Mouse (Mus musculus) liver, adult 2 months (tissue): ENCODE measurements around the gene Zmiz1. TPM values are rescaled to one million over a fixed set of nuclear protein-coding genes. Genes with fewer than 3 reads are reported as not detected.

Source experiments
- DNase-seq: peaks from one replicate; pipeline ENCODE4 v3.0.0-alpha.2; 2011; ENCODE audit warnings: low read depth, low spot score; ENCODE audit errors: extremely low read depth
- H3K27ac ChIP-seq: fragments of 200-500 bp; replicated peaks from 2 replicates; pipeline ENCODE4 v1.5.1; 2012; ENCODE audit warnings: low read depth, mild to moderate bottlenecking, control low read depth, inconsistent platforms, low read length; ENCODE audit not compliant: insufficient read depth
- H3K27me3 ChIP-seq: fragments of 200-500 bp; 2 replicates; pipeline ENCODE4 v1.6.1; 2012; ENCODE audit warnings: mild to moderate bottlenecking, moderate library complexity, low read length, inconsistent platforms; ENCODE audit not compliant: control insufficient read depth, insufficient read depth
- H3K36me3 ChIP-seq: fragments of 200-500 bp; 2 replicates; pipeline ENCODE4 v1.6.1; 2012; ENCODE audit warnings: low read length, inconsistent platforms; ENCODE audit not compliant: control insufficient read depth, insufficient read depth
- H3K4me1 ChIP-seq: fragments of 200-500 bp; 2 replicates; pipeline ENCODE4 v1.6.1; 2011; ENCODE audit warnings: low read length; ENCODE audit not compliant: control insufficient read depth, insufficient read depth
- H3K4me3 ChIP-seq: fragments of 200-500 bp; 2 replicates; pipeline ENCODE4 v1.5.1; 2011; ENCODE audit warnings: low read depth, mild to moderate bottlenecking, control low read depth, low read length, moderate library complexity; ENCODE audit not compliant: insufficient read depth
- H3K79me2 ChIP-seq: fragments of 200-500 bp; 2 replicates; pipeline ENCODE4 v1.6.1; 2012; ENCODE audit warnings: inconsistent platforms, mild to moderate bottlenecking, low read length, moderate library complexity; ENCODE audit not compliant: control insufficient read depth, insufficient read depth
- H3K9ac ChIP-seq: fragments of 200-500 bp; 2 replicates; pipeline ENCODE4 v1.6.1; 2012; ENCODE audit warnings: low read depth, mild to moderate bottlenecking, control low read depth, inconsistent platforms, low read length
- CTCF ChIP-seq: fragments of 200-500 bp; IDR thresholded peaks from 2 replicates; pipeline ENCODE4 v1.5.1; 2011; ENCODE audit warnings: low read depth, low read length, control low read depth
- POLR2A ChIP-seq: fragments of 200-500 bp; IDR thresholded peaks from 2 replicates; pipeline ENCODE4 v1.6.1; 2011; ENCODE audit warnings: low read length, control low read depth; ENCODE audit not compliant: insufficient read depth; ENCODE audit errors: extremely low read depth
- WGBS: fragments of 180-500 bp; shearing (Covaris S2); methylation state at CpG from one replicate; pipeline ENCODE4 v1.1.7; 2018; 5-methylcytosine and 5-hydroxymethylcytosine counted together
- polyA plus RNA-seq: library from polyadenylated mRNA; depleted of rRNA; stranded (reverse); fragments of >200 nt; gene quantifications from 2 replicates; pipeline ENCODE4 v1.2.3, GENCODE M21; 2012
- total RNA-seq: library from RNA; depleted of rRNA; stranded (reverse); fragments of >200 nt; gene quantifications from 2 replicates; pipeline ENCODE4 v1.2.3, GENCODE M21; 2014

Gene Zmiz1
- total and polyA plus RNA-seq, 2 experiments: 5.3 to 10.2 TPM

- H3K36me3 ChIP-seq: no peaks in the 10 kb centered on the region
- peak overlapping the region; percentile 3; the same call in 1 of the 2 replicates for H3K9ac ChIP-seq
- peaks cover 81% of the 10 kb centered on the region for H3K4me1 ChIP-seq
- DNase-seq: peak; percentile 99
- WGBS: 29% methylated on average over 22 of the region's 22 CpGs
- no peaks in the 10 kb centered on the region for H3K27me3 ChIP-seq
- peaks cover 63% of the 10 kb centered on the region for H3K79me2 ChIP-seq
- no peak overlapping the region for H3K4me3 ChIP-seq
- H3K27ac ChIP-seq: peak overlapping the region; percentile 65
- TF ChIP-seq CTCF: no peak
- TF ChIP-seq POLR2A: no peak
These were observed 34.6 kb downstream of the Zmiz1 start for GRCm38 (mm10) chr14:25493301-25494241.

- no peaks in the 10 kb centered on the region for H3K36me3 ChIP-seq
- H3K4me1 ChIP-seq: peaks cover 74% of the 10 kb centered on the region
- DNase-seq: no peak
- H3K79me2 ChIP-seq: peaks cover 67% of the 10 kb centered on the region
- TF ChIP-seq POLR2A: no peak
- TF ChIP-seq CTCF: no peak
- H3K27me3 ChIP-seq: no peaks in the 10 kb centered on the region
- H3K9ac ChIP-seq: no peak overlapping the region
- peak overlapping the region; percentile 72 for H3K27ac ChIP-seq
- WGBS: 51% methylated on average over 3 of the region's 3 CpGs
- H3K4me3 ChIP-seq: no peak overlapping the region
These were observed 35.8 kb downstream of the Zmiz1 start for GRCm38 (mm10) chr14:25494778-25495177.

GRCm38 (mm10) chr14:25496116-25496515 lies 37.1 kb downstream of the Zmiz1 start:
- H3K36me3 ChIP-seq: no peaks in the 10 kb centered on the region
- DNase-seq: peak; percentile 97
- no peaks in the 10 kb centered on the region for H3K27me3 ChIP-seq
- H3K4me1 ChIP-seq: peaks cover 73% of the 10 kb centered on the region
- H3K27ac ChIP-seq: peak overlapping the region; percentile 72
- no peak overlapping the region for H3K4me3 ChIP-seq
- peak overlapping the region; percentile 12 for H3K9ac ChIP-seq
- WGBS: 26% methylated on average over 2 of the region's 2 CpGs
- no peak for TF ChIP-seq POLR2A
- peaks cover 70% of the 10 kb centered on the region for H3K79me2 ChIP-seq

GRCm38 (mm10) chr14:25496989-25497388 lies 38.0 kb downstream of the Zmiz1 start:
- Histone ChIP-seq H3K36me3 (no peaks in the 10 kb centered on the region), H3K27me3 (no peaks in the 10 kb centered on the region), H3K4me1 (peaks cover 71% of the 10 kb centered on the region), H3K4me3 (no peak overlapping the region), H3K27ac (peak overlapping the region; percentile 53), H3K79me2 (peaks cover 70% of the 10 kb centered on the region), H3K9ac (no peak overlapping the region)
- DNase-seq: peak; percentile 79
- no peak for TF ChIP-seq CTCF
- TF ChIP-seq POLR2A: no peak
- 14% methylated on average over 3 of the region's 3 CpGs for WGBS

- Histone ChIP-seq H3K79me2 (peaks cover 64% of the 10 kb centered on the region), H3K9ac (peak overlapping the region; percentile 25), H3K27ac (peak overlapping the region; percentile 53), H3K27me3 (no peaks in the 10 kb centered on the region), H3K36me3 (no peaks in the 10 kb centered on the region), H3K4me1 (peaks cover 65% of the 10 kb centered on the region), H3K4me3 (no peak overlapping the region)
- TF ChIP-seq POLR2A (no peak), CTCF (no peak)
- DNase-seq: peak; percentile 91
- 19% methylated on average over 8 of the region's 8 CpGs for WGBS
These were observed 38.6 kb downstream of the Zmiz1 start for GRCm38 (mm10) chr14:25497596-25497995.

- Histone ChIP-seq H3K4me1 (peaks cover 58% of the 10 kb centered on the region), H3K9ac (no peak overlapping the region), H3K4me3 (no peak overlapping the region), H3K36me3 (0 out of 2 replicates have a peak, but pooled peaks cover 2% of the 10 kb centered on the region), H3K27ac (0 out of 2 replicates have a peak overlapping the region, but pooled peaks have one; percentile 13), H3K27me3 (no peaks in the 10 kb centered on the region), H3K79me2 (peaks cover 58% of the 10 kb centered on the region)
- WGBS: 65% methylated on average over 7 of the region's 7 CpGs
- no peak for DNase-seq
- TF ChIP-seq CTCF: no peak
- no peak for TF ChIP-seq POLR2A
These were observed 39.4 kb downstream of the Zmiz1 start for GRCm38 (mm10) chr14:25498367-25498766.
